Comparison of ENCODE assay signal across 16 mouse cellular contexts in the genomic region with DNA sequence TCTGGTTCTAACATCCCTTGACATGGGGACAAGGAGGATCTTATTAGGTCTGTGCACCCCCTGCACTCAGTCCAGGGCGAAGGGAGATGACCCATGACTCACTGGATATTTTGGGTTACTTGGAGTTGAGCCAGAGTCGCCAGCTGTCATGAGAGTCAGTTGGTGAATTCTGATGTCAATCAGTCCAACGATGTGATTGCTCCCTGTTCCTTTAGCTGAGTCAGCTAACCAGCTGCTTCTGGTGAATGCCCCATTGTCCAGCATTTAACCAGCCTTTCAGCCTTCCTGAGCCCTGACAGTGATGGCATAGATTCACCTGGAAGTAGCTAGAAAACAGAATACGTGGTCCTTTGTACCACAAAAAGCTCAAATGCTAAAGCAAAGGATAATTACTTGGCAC. TPM values are rescaled to one million over a fixed set of nuclear protein-coding genes. Genes with fewer than 3 reads are reported as not detected.
DNase-seq lines count a peak whose midpoint lies in the region; ATAC-seq and TF ChIP-seq lines count a peak whose summit lies in the region.
"Had no signal": no experiment of that assay in that cellular context is flagged by ENCODE, and none has a peak within 500 bp of the region (broad histone marks: within the 10 kb centered on the region; RNA-seq: fewer than 3 reads in every experiment).

No protein-coding gene starts in this region.

- no peak for TF ChIP-seq POLR2A in cerebellum, adult 2 months (IDR thresholded peaks at IDR 0.05; ENCODE audit: borderline replicate concordance, insufficient read depth, low read length)

- H3K9ac ChIP-seq in hindbrain, embryonic 14.5 days, result no peak overlapping the region
- no peak overlapping the region for H3K9ac ChIP-seq in neural tube, embryonic 15.5 days (replicated peaks)
- H3K9ac ChIP-seq: hindbrain, embryonic 15.5 days; limb, embryonic 12.5 days; midbrain, embryonic 13.5 days had no signal

- H3K4me2 ChIP-seq in hindbrain, embryonic 14.5 days (replicated peaks), result no peak overlapping the region
- no peak overlapping the region for H3K4me2 ChIP-seq in neural tube, embryonic 15.5 days
- H3K4me2 ChIP-seq: hindbrain, embryonic 15.5 days; limb, embryonic 12.5 days; midbrain, embryonic 13.5 days had no signal

- peak; percentile 7 to 18 for DNase-seq in cerebellum, adult 2 months
- DNase-seq in cerebellum, adult 11-12 months, result no peak
- peak; percentile 3 for DNase-seq in hindbrain, embryonic 10.5 days (ENCODE audit: low spot score)
- no peak for DNase-seq in hindbrain, embryonic 14.5 days (ENCODE audit: low spot score)
- DNase-seq in brain, adult 2 months (ENCODE audit: low read depth, low spot score), result peak; percentile 90
- peak; percentile 31 to 41 for DNase-seq in heart, postnatal 10 days
- DNase-seq in kidney, postnatal 14 days, result no peak
- DNase-seq: kidney, postnatal 25 days; thymus, adult 18-20 months had no signal

- H3K4me3 ChIP-seq in cerebellum, adult 2 months (replicated peaks; ENCODE audit: insufficient read depth, low read depth, low read length), result no peak overlapping the region
- no peak overlapping the region for H3K4me3 ChIP-seq in hindbrain, embryonic 10.5 days
- H3K4me3 ChIP-seq in hindbrain, embryonic 14.5 days (replicated peaks; ENCODE audit: low read length), result no peak overlapping the region
- H3K4me3 ChIP-seq in neural tube, embryonic 15.5 days (replicated peaks), result no peak overlapping the region
- H3K4me3 ChIP-seq: hindbrain, embryonic 15.5 days; limb, embryonic 12.5 days; midbrain, embryonic 13.5 days had no signal

- no peaks in the 10 kb centered on the region for H3K9me3 ChIP-seq in hindbrain, embryonic 10.5 days
- no peaks in the 10 kb centered on the region for H3K9me3 ChIP-seq in hindbrain, embryonic 14.5 days (ENCODE audit: control insufficient read depth, low read length)
- no peaks in the 10 kb centered on the region for H3K9me3 ChIP-seq in neural tube, embryonic 15.5 days (replicated peaks)
- H3K9me3 ChIP-seq: hindbrain, embryonic 15.5 days; limb, embryonic 12.5 days; midbrain, embryonic 13.5 days had no signal

- no peaks in the 10 kb centered on the region for H3K27me3 ChIP-seq in cerebellum, adult 2 months (ENCODE audit: control insufficient read depth, insufficient read depth, low read length)
- no peaks in the 10 kb centered on the region for H3K27me3 ChIP-seq in hindbrain, embryonic 10.5 days (ENCODE audit: insufficient read depth, poor library complexity, severe bottlenecking)
- no peaks in the 10 kb centered on the region for H3K27me3 ChIP-seq in hindbrain, embryonic 14.5 days (ENCODE audit: control insufficient read depth, insufficient read depth, low read length)
- no peaks in the 10 kb centered on the region for H3K27me3 ChIP-seq in neural tube, embryonic 15.5 days (replicated peaks)
- H3K27me3 ChIP-seq: hindbrain, embryonic 15.5 days; limb, embryonic 12.5 days; midbrain, embryonic 13.5 days had no signal

- no peak overlapping the region; the same call in 1 of the 2 replicates for H3K27ac ChIP-seq in cerebellum, adult 2 months (ENCODE audit: insufficient read depth, low read length)
- no peak overlapping the region for H3K27ac ChIP-seq in hindbrain, embryonic 10.5 days
- H3K27ac ChIP-seq in hindbrain, embryonic 14.5 days, result no peak overlapping the region
- no peak overlapping the region for H3K27ac ChIP-seq in neural tube, embryonic 15.5 days (replicated peaks)
- H3K27ac ChIP-seq: hindbrain, embryonic 15.5 days; limb, embryonic 12.5 days; midbrain, embryonic 13.5 days had no signal

- no peak for ATAC-seq in hindbrain, embryonic 14.5 days (ENCODE audit: low FRiP score)
- ATAC-seq in neural tube, embryonic 15.5 days (ENCODE audit: low FRiP score), result no peak
- ATAC-seq: activated CD4-positive, CD25-positive, alpha-beta regulatory T cell, adult 4 months; midbrain, embryonic 13.5 days had no signal

- no peak for TF ChIP-seq CTCF in cerebellum, adult 2 months (IDR thresholded peaks at IDR 0.05; ENCODE audit: borderline replicate concordance, insufficient read depth, low read depth, low read length)

- H3K4me1 ChIP-seq in cerebellum, adult 2 months (ENCODE audit: control insufficient read depth, insufficient read depth, low read length), result no peaks in the 10 kb centered on the region
- peaks cover 5% of the 10 kb centered on the region; the same call in 1 of the 2 replicates for H3K4me1 ChIP-seq in hindbrain, embryonic 10.5 days (replicated peaks)
- no peaks in the 10 kb centered on the region for H3K4me1 ChIP-seq in hindbrain, embryonic 14.5 days (replicated peaks; ENCODE audit: control insufficient read depth, insufficient read depth, low read length)
- H3K4me1 ChIP-seq in neural tube, embryonic 15.5 days, result no peaks in the 10 kb centered on the region
- H3K4me1 ChIP-seq: hindbrain, embryonic 15.5 days; limb, embryonic 12.5 days had no signal

- no peaks in the 10 kb centered on the region for H3K36me3 ChIP-seq in hindbrain, embryonic 10.5 days
- no peaks in the 10 kb centered on the region for H3K36me3 ChIP-seq in hindbrain, embryonic 14.5 days (replicated peaks; ENCODE audit: control insufficient read depth, insufficient read depth)
- no peaks in the 10 kb centered on the region for H3K36me3 ChIP-seq in neural tube, embryonic 15.5 days
- H3K36me3 ChIP-seq: hindbrain, embryonic 15.5 days; limb, embryonic 12.5 days; midbrain, embryonic 13.5 days had no signal

- WGBS in cerebellum, adult 2 months, result 13% methylated on average over 4 of the region's 4 CpGs
- 58% methylated on average over 4 of the region's 4 CpGs for WGBS in hindbrain, embryonic 10.5 days
- 44% methylated on average over 4 of the region's 4 CpGs for WGBS in hindbrain, embryonic 14.5 days
- 54% methylated on average over 4 of the region's 4 CpGs for WGBS in neural tube, embryonic 15.5 days

- intact Hi-C loops in heart, postnatal 10 days (cut with DNase I), result no loop called here

RNA-seq across cellular contexts. Expression of a gene that starts 1.7 kb away (rescaled TPM):
- polyA plus RNA-seq in cerebellum, adult 2 months (2012; rRNA removed), result not detected in 2 replicates
- polyA plus RNA-seq in hindbrain, embryonic 10.5 days (2016; fragmentation: Nextera tagmentation; extraction: Ambion mirVana), result not detected in 2 replicates
- not detected in 2 replicates for polyA plus RNA-seq in hindbrain, embryonic 14.5 days (2014; fragmentation: Nextera tagmentation; extraction: Ambion mirVana)
- total RNA-seq in heart, postnatal 10 days (2021), result not detected
- not detected in 2 replicates for polyA plus RNA-seq in neural tube, embryonic 15.5 days (2015; fragmentation: Nextera tagmentation; extraction: Ambion mirVana)
- polyA plus RNA-seq: hindbrain, embryonic 15.5 days; limb, embryonic 12.5 days; lung, embryonic 16.5 days; midbrain, embryonic 13.5 days; spleen, adult 2 months had no signal

RNA-seq across cellular contexts. Expression of a gene that starts 25.7 kb away (rescaled TPM):
- polyA plus RNA-seq in cerebellum, adult 2 months (2012; rRNA removed), result not detected in 2 replicates
- not detected in 2 replicates for polyA plus RNA-seq in hindbrain, embryonic 10.5 days (2016; fragmentation: Nextera tagmentation; extraction: Ambion mirVana)
- not detected in 2 replicates for polyA plus RNA-seq in hindbrain, embryonic 14.5 days (2014; fragmentation: Nextera tagmentation; extraction: Ambion mirVana)
- total RNA-seq in heart, postnatal 10 days (2021), result not detected
- not detected in 2 replicates for polyA plus RNA-seq in neural tube, embryonic 15.5 days (2015; fragmentation: Nextera tagmentation; extraction: Ambion mirVana)
- polyA plus RNA-seq: hindbrain, embryonic 15.5 days; limb, embryonic 12.5 days; lung, embryonic 16.5 days; midbrain, embryonic 13.5 days; spleen, adult 2 months had no signal

RNA-seq across cellular contexts. Expression of a gene that starts 26.6 kb away (rescaled TPM):
- not detected in 2 replicates for polyA plus RNA-seq in cerebellum, adult 2 months (2012; rRNA removed)
- polyA plus RNA-seq in hindbrain, embryonic 10.5 days (2016; fragmentation: Nextera tagmentation; extraction: Ambion mirVana), result not detected in 2 replicates
- not detected in 2 replicates for polyA plus RNA-seq in hindbrain, embryonic 14.5 days (2014; fragmentation: Nextera tagmentation; extraction: Ambion mirVana)
- not detected for total RNA-seq in heart, postnatal 10 days (2021)
- not detected in 2 replicates for polyA plus RNA-seq in neural tube, embryonic 15.5 days (2015; fragmentation: Nextera tagmentation; extraction: Ambion mirVana)
- polyA plus RNA-seq: activated CD4-positive, CD25-positive, alpha-beta regulatory T cell, adult 4 months; hindbrain, embryonic 15.5 days; limb, embryonic 12.5 days; lung, embryonic 16.5 days; midbrain, embryonic 13.5 days; spleen, adult 2 months had no signal

RNA-seq across cellular contexts. Expression of a gene that starts 53.0 kb away (rescaled TPM):
- not detected in 2 replicates for polyA plus RNA-seq in cerebellum, adult 2 months (2012; rRNA removed)
- not detected in 2 replicates for polyA plus RNA-seq in hindbrain, embryonic 10.5 days (2016; fragmentation: Nextera tagmentation; extraction: Ambion mirVana)
- polyA plus RNA-seq in hindbrain, embryonic 14.5 days (2014; fragmentation: Nextera tagmentation; extraction: Ambion mirVana), result not detected in 2 replicates
- total RNA-seq in heart, postnatal 10 days (2021), result not detected
- polyA plus RNA-seq in neural tube, embryonic 15.5 days (2015; fragmentation: Nextera tagmentation; extraction: Ambion mirVana), result not detected in 2 replicates
- polyA plus RNA-seq: activated CD4-positive, CD25-positive, alpha-beta regulatory T cell, adult 4 months; hindbrain, embryonic 15.5 days; limb, embryonic 12.5 days; lung, embryonic 16.5 days; midbrain, embryonic 13.5 days; spleen, adult 2 months had no signal

RNA-seq across cellular contexts. Expression of a gene that starts 54.6 kb away (rescaled TPM):
- polyA plus RNA-seq in cerebellum, adult 2 months (2012; rRNA removed), result not detected in 2 replicates
- polyA plus RNA-seq in hindbrain, embryonic 10.5 days (2016; fragmentation: Nextera tagmentation; extraction: Ambion mirVana), result not detected in 2 replicates
- not detected in 2 replicates for polyA plus RNA-seq in hindbrain, embryonic 14.5 days (2014; fragmentation: Nextera tagmentation; extraction: Ambion mirVana)
- total RNA-seq in heart, postnatal 10 days (2021), result not detected
- not detected in 2 replicates for polyA plus RNA-seq in neural tube, embryonic 15.5 days (2015; fragmentation: Nextera tagmentation; extraction: Ambion mirVana)
- polyA plus RNA-seq: activated CD4-positive, CD25-positive, alpha-beta regulatory T cell, adult 4 months; hindbrain, embryonic 15.5 days; limb, embryonic 12.5 days; lung, embryonic 16.5 days; midbrain, embryonic 13.5 days; spleen, adult 2 months had no signal

Comparison
In these comparisons a context has a peak if more than half of its experiments do, and no peak if none do; other contexts are left out.
1. DNase-seq: peak in cerebellum, adult 2 months (2 of 2), hindbrain, embryonic 10.5 days (single experiment), brain, adult 2 months (single experiment) and heart, postnatal 10 days (2 of 2); none in cerebellum, adult 11-12 months (single experiment), hindbrain, embryonic 14.5 days (single experiment) and kidney, postnatal 14 days (single experiment).